Mouse (Mus musculus): ENCODE results near the gene Pithd1. TPM values are rescaled to one million over a fixed set of nuclear protein-coding genes. Genes with fewer than 3 reads are reported as not detected.
"Not testable (repeated sequence)": the region's sequence is repeated elsewhere in the genome, so short reads cannot be mapped to it uniquely, and the experiment has no call there.

Gene Pithd1
- polyA plus RNA-seq, 1 experiment, result 56.1 TPM

DNA sequence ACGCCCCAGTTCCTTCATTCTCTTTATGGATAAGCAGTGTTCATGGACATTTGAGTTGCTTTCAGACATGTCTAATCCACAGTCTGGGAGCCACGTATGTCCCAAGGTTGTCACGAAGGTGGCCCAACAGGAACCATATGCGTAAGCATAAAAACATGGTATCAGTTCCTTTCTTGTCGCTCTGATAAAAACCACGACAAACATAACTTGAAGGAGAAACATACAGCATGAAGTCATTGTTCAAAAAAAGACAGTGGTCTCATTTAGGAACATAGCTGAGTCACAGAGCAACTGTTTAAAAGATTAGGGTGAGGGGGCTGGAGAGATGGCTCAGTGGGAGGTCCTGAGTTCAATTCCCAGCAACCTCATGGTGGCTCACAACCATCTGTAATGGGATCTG, 44.9 kb downstream of the Pithd1 start:
- TF ChIP-seq POLR2A (IDR thresholded peaks at IDR 0.05; ENCODE audit: control insufficient read depth, low read depth, low read length), result no peak
- TF ChIP-seq CTCF (IDR thresholded peaks at IDR 0.05; ENCODE audit: control insufficient read depth, insufficient read depth, insufficient replicate concordance, low read depth, low read length), result no peak
- H3K4me3 ChIP-seq (ENCODE audit: control insufficient read depth, low read depth, low read length), result no peak overlapping the region
- no peaks in the 10 kb centered on the region for H3K27me3 ChIP-seq (ENCODE audit: control insufficient read depth, insufficient read depth, low read length)

DNA sequence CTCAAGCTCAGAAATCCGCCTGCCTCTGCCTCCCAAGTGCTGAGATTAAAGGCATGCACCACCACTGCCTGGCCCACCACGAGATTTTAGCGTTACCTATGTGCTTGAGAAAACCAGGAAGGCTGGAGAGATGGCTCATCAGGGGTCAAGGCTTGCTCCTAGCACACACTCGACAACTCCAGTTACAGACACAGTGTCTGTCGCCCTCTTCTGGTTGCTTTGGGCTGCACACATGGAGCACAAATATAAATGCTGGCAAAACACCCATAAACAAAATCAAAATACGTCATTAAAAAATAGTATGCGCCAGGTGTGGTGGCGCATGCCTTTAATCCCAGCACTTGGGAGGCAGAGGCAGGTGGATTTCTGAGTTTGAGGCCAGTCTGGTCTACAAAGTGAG, 46.0 kb downstream of the Pithd1 start:
- not testable (repeated sequence) for H3K4me3 ChIP-seq (ENCODE audit: control insufficient read depth, low read depth, low read length); H3K36me3 ChIP-seq (ENCODE audit: control insufficient read depth, insufficient read depth, low read length); H3K4me1 ChIP-seq (ENCODE audit: control insufficient read depth, insufficient read depth, low read length); H3K27ac ChIP-seq (ENCODE audit: control insufficient read depth, insufficient read depth, low read depth, low read length); H3K27me3 ChIP-seq (ENCODE audit: control insufficient read depth, insufficient read depth, low read length)
- peak; percentile 35; the same call in 1 of the 2 replicates for TF ChIP-seq CTCF (IDR thresholded peaks at IDR 0.05; ENCODE audit: control insufficient read depth, insufficient read depth, insufficient replicate concordance, low read depth, low read length)

More for the DNA sequence above, 44.9 kb downstream of the Pithd1 start:
- no peaks in the 10 kb centered on the region for H3K36me3 ChIP-seq (ENCODE audit: control insufficient read depth, insufficient read depth, low read length)
- no peak overlapping the region for H3K27ac ChIP-seq (ENCODE audit: control insufficient read depth, insufficient read depth, low read depth, low read length)
- peaks cover 10% of the 10 kb centered on the region for H3K4me1 ChIP-seq (ENCODE audit: control insufficient read depth, insufficient read depth, low read length)

GRCm38 (mm10) chr4:135938858-135939257, 48.2 kb downstream of the Pithd1 start:
- H3K27ac ChIP-seq (ENCODE audit: control insufficient read depth, insufficient read depth, low read depth, low read length), result no peak overlapping the region
- H3K27me3 ChIP-seq (ENCODE audit: control insufficient read depth, insufficient read depth, low read length), result no peaks in the 10 kb centered on the region
- no peak overlapping the region for H3K4me3 ChIP-seq (ENCODE audit: control insufficient read depth, low read depth, low read length)
- no peaks in the 10 kb centered on the region for H3K36me3 ChIP-seq (ENCODE audit: control insufficient read depth, insufficient read depth, low read length)
- TF ChIP-seq CTCF (IDR thresholded peaks at IDR 0.05; ENCODE audit: control insufficient read depth, insufficient read depth, insufficient replicate concordance, low read depth, low read length), result no peak
- H3K4me1 ChIP-seq (ENCODE audit: control insufficient read depth, insufficient read depth, low read length), result no peaks in the 10 kb centered on the region; the same call in 1 of the 2 replicates

- Histone ChIP-seq H3K4me1 (ENCODE audit: control insufficient read depth, insufficient read depth, low read length) (no peaks in the 10 kb centered on the region; the same call in 1 of the 2 replicates), H3K27me3 (ENCODE audit: control insufficient read depth, insufficient read depth, low read length) (no peaks in the 10 kb centered on the region), H3K27ac (ENCODE audit: control insufficient read depth, insufficient read depth, low read depth, low read length) (peak overlapping the region; percentile 44), H3K4me3 (ENCODE audit: control insufficient read depth, low read depth, low read length) (no peak overlapping the region), H3K36me3 (ENCODE audit: control insufficient read depth, insufficient read depth, low read length) (no peaks in the 10 kb centered on the region)
- no peak for TF ChIP-seq POLR2A (IDR thresholded peaks at IDR 0.05; ENCODE audit: control insufficient read depth, low read depth, low read length)
- no peak for TF ChIP-seq CTCF (IDR thresholded peaks at IDR 0.05; ENCODE audit: control insufficient read depth, insufficient read depth, insufficient replicate concordance, low read depth, low read length)
These were observed 51.6 kb downstream of the Pithd1 start for GRCm38 (mm10) chr4:135935502-135935901.

DNA sequence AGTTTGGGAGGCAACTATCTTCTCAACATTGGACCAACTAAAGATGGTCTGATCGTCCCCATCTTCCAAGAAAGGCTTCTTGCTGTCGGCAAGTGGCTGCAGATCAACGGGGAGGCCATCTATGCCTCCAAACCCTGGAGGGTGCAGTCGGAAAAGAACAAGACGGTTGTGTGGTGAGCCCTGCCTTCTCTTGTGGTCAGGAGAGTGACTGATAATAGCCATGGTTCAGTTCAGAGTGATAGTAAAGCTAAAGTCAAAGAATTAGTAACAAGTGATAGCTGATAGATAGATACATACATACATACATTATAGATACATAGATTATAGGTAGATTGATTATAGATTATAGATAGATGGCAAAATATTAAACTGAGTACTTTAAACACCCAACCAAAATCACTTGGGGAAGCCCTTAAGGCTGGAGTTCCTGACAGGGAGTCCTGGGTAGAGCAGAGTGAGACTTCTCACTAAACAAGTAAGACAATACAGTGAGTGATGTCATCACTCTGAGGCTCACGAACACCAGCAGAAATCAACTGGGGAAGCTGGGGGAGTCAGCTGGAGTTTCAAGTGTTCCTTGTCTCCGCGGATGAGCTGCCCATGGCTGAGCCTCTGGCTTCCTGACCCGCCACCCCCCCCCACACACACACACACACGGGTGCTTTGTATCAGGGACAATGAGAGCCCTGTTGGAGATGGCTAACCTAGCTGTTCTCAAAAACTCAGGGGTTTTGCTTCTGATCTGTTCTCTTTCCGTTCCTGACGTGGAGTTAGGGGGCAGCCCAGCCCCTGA, 52.2 kb downstream of the Pithd1 start:
- Histone ChIP-seq H3K27me3 (ENCODE audit: control insufficient read depth, insufficient read depth, low read length) (no peaks in the 10 kb centered on the region), H3K36me3 (ENCODE audit: control insufficient read depth, insufficient read depth, low read length) (no peaks in the 10 kb centered on the region), H3K27ac (ENCODE audit: control insufficient read depth, insufficient read depth, low read depth, low read length) (peak overlapping the region; percentile 44), H3K4me3 (ENCODE audit: control insufficient read depth, low read depth, low read length) (no peak overlapping the region), H3K4me1 (ENCODE audit: control insufficient read depth, insufficient read depth, low read length) (no peaks in the 10 kb centered on the region; the same call in 1 of the 2 replicates)
- TF ChIP-seq CTCF (IDR thresholded peaks at IDR 0.05; ENCODE audit: control insufficient read depth, insufficient read depth, insufficient replicate concordance, low read depth, low read length), result no peak
- no peak for TF ChIP-seq POLR2A (IDR thresholded peaks at IDR 0.05; ENCODE audit: control insufficient read depth, low read depth, low read length)

GRCm38 (mm10) chr4:135931832-135932231, 55.2 kb downstream of the Pithd1 start:
- no peak for TF ChIP-seq POLR2A (IDR thresholded peaks at IDR 0.05; ENCODE audit: control insufficient read depth, low read depth, low read length)
- no peak for TF ChIP-seq CTCF (IDR thresholded peaks at IDR 0.05; ENCODE audit: control insufficient read depth, insufficient read depth, insufficient replicate concordance, low read depth, low read length)
- H3K36me3 ChIP-seq (ENCODE audit: control insufficient read depth, insufficient read depth, low read length), result no peaks in the 10 kb centered on the region
- H3K27me3 ChIP-seq (ENCODE audit: control insufficient read depth, insufficient read depth, low read length), result no peaks in the 10 kb centered on the region
- H3K27ac ChIP-seq (ENCODE audit: control insufficient read depth, insufficient read depth, low read depth, low read length), result no peak overlapping the region
- H3K4me1 ChIP-seq (ENCODE audit: control insufficient read depth, insufficient read depth, low read length), result no peaks in the 10 kb centered on the region; the same call in 1 of the 2 replicates
- H3K4me3 ChIP-seq (ENCODE audit: control insufficient read depth, low read depth, low read length), result no peak overlapping the region

GRCm38 (mm10) chr4:135930239-135930638, 56.8 kb downstream of the Pithd1 start:
- Histone ChIP-seq H3K4me1 (ENCODE audit: control insufficient read depth, insufficient read depth, low read length) (no peaks in the 10 kb centered on the region; the same call in 1 of the 2 replicates), H3K27ac (ENCODE audit: control insufficient read depth, insufficient read depth, low read depth, low read length) (no peak overlapping the region), H3K4me3 (ENCODE audit: control insufficient read depth, low read depth, low read length) (no peak overlapping the region), H3K36me3 (ENCODE audit: control insufficient read depth, insufficient read depth, low read length) (no peaks in the 10 kb centered on the region; the same call in 1 of the 2 replicates), H3K27me3 (ENCODE audit: control insufficient read depth, insufficient read depth, low read length) (no peaks in the 10 kb centered on the region)
- TF ChIP-seq POLR2A (IDR thresholded peaks at IDR 0.05; ENCODE audit: control insufficient read depth, low read depth, low read length), result no peak
- no peak for TF ChIP-seq CTCF (IDR thresholded peaks at IDR 0.05; ENCODE audit: control insufficient read depth, insufficient read depth, insufficient replicate concordance, low read depth, low read length)
